Mouse (Mus musculus): ENCODE results near the gene Pou2f1. TPM values are rescaled to one million over a fixed set of nuclear protein-coding genes. Genes with fewer than 3 reads are reported as not detected.

The Pou2f1 gene
- polyA plus RNA-seq, 1 experiment = 39.7 TPM

GRCm38 (mm10) chr1:166031673-166032547, 29.4 kb upstream of the Pou2f1 start:
- no peak overlapping the region for H3K4me3 ChIP-seq (ENCODE audit: control insufficient read depth, insufficient read depth, low read length)
- no peak for DNase-seq
- no peak overlapping the region for H3K27ac ChIP-seq (ENCODE audit: control insufficient read depth, insufficient read depth, low read length)
- no peaks in the 10 kb centered on the region for H3K36me3 ChIP-seq (ENCODE audit: control insufficient read depth, insufficient read depth, low read length)
- no peaks in the 10 kb centered on the region for H3K4me1 ChIP-seq (replicated peaks; ENCODE audit: control insufficient read depth, insufficient read depth, low read length)
- H3K27me3 ChIP-seq (ENCODE audit: control insufficient read depth, insufficient read depth, low read length) = no peaks in the 10 kb centered on the region
- TF ChIP-seq POLR2A (IDR thresholded peaks at IDR 0.05; ENCODE audit: control insufficient read depth, extremely low read depth, insufficient read depth, low read length, poor library complexity) (no peak), CTCF (IDR thresholded peaks at IDR 0.05; ENCODE audit: borderline replicate concordance, control insufficient read depth, extremely low read depth, insufficient read depth, low read length, poor library complexity) (no peak)
- 66% methylated on average over 7 of the region's 7 CpGs for WGBS

- H3K27me3 ChIP-seq (ENCODE audit: control insufficient read depth, insufficient read depth, low read length) = no peaks in the 10 kb centered on the region
- no peak for DNase-seq
- H3K27ac ChIP-seq (ENCODE audit: control insufficient read depth, insufficient read depth, low read length) = no peak overlapping the region
- H3K4me3 ChIP-seq (ENCODE audit: control insufficient read depth, insufficient read depth, low read length) = no peak overlapping the region
- H3K4me1 ChIP-seq (replicated peaks; ENCODE audit: control insufficient read depth, insufficient read depth, low read length) = no peaks in the 10 kb centered on the region
- no peaks in the 10 kb centered on the region for H3K36me3 ChIP-seq (ENCODE audit: control insufficient read depth, insufficient read depth, low read length)
- 88% methylated on average over 4 of the region's 4 CpGs for WGBS
- TF ChIP-seq CTCF (IDR thresholded peaks at IDR 0.05; ENCODE audit: borderline replicate concordance, control insufficient read depth, extremely low read depth, insufficient read depth, low read length, poor library complexity) (no peak), POLR2A (IDR thresholded peaks at IDR 0.05; ENCODE audit: control insufficient read depth, extremely low read depth, insufficient read depth, low read length, poor library complexity) (no peak)
These were observed 21.5 kb upstream of the Pou2f1 start for GRCm38 (mm10) chr1:166023981-166024380.

- H3K27me3 ChIP-seq (ENCODE audit: control insufficient read depth, insufficient read depth, low read length) = no peaks in the 10 kb centered on the region
- TF ChIP-seq CTCF (IDR thresholded peaks at IDR 0.05; ENCODE audit: borderline replicate concordance, control insufficient read depth, extremely low read depth, insufficient read depth, low read length, poor library complexity) (no peak), POLR2A (IDR thresholded peaks at IDR 0.05; ENCODE audit: control insufficient read depth, extremely low read depth, insufficient read depth, low read length, poor library complexity) (no peak)
- H3K27ac ChIP-seq (ENCODE audit: control insufficient read depth, insufficient read depth, low read length) = no peak overlapping the region
- no peak overlapping the region for H3K4me3 ChIP-seq (ENCODE audit: control insufficient read depth, insufficient read depth, low read length)
- 84% methylated on average over 4 of the region's 4 CpGs for WGBS
- peaks cover 10% of the 10 kb centered on the region for H3K4me1 ChIP-seq (replicated peaks; ENCODE audit: control insufficient read depth, insufficient read depth, low read length)
- no peak for DNase-seq
- no peaks in the 10 kb centered on the region for H3K36me3 ChIP-seq (ENCODE audit: control insufficient read depth, insufficient read depth, low read length)
These were observed 14.7 kb upstream of the Pou2f1 start for GRCm38 (mm10) chr1:166017203-166017602.

GRCm38 (mm10) chr1:166016306-166016705, 13.8 kb upstream of the Pou2f1 start:
- DNase-seq = peak; percentile 58
- WGBS = 0% methylated on average over 4 of the region's 4 CpGs
- no peak overlapping the region for H3K4me3 ChIP-seq (ENCODE audit: control insufficient read depth, insufficient read depth, low read length)
- H3K4me1 ChIP-seq (replicated peaks; ENCODE audit: control insufficient read depth, insufficient read depth, low read length) = peaks cover 10% of the 10 kb centered on the region
- TF ChIP-seq CTCF (IDR thresholded peaks at IDR 0.05; ENCODE audit: borderline replicate concordance, control insufficient read depth, extremely low read depth, insufficient read depth, low read length, poor library complexity) (no peak), POLR2A (IDR thresholded peaks at IDR 0.05; ENCODE audit: control insufficient read depth, extremely low read depth, insufficient read depth, low read length, poor library complexity) (no peak)
- peak overlapping the region; percentile 97 for H3K27ac ChIP-seq (ENCODE audit: control insufficient read depth, insufficient read depth, low read length)
- H3K27me3 ChIP-seq (ENCODE audit: control insufficient read depth, insufficient read depth, low read length) = no peaks in the 10 kb centered on the region
- no peaks in the 10 kb centered on the region for H3K36me3 ChIP-seq (ENCODE audit: control insufficient read depth, insufficient read depth, low read length)

GRCm38 (mm10) chr1:166014530-166014929, 12.1 kb upstream of the Pou2f1 start:
- TF ChIP-seq CTCF (IDR thresholded peaks at IDR 0.05; ENCODE audit: borderline replicate concordance, control insufficient read depth, extremely low read depth, insufficient read depth, low read length, poor library complexity) = no peak
- no peak for TF ChIP-seq POLR2A (IDR thresholded peaks at IDR 0.05; ENCODE audit: control insufficient read depth, extremely low read depth, insufficient read depth, low read length, poor library complexity)
- no peaks in the 10 kb centered on the region for H3K36me3 ChIP-seq (ENCODE audit: control insufficient read depth, insufficient read depth, low read length)
- 16% methylated on average over 5 of the region's 5 CpGs for WGBS
- no peak overlapping the region for H3K27ac ChIP-seq (ENCODE audit: control insufficient read depth, insufficient read depth, low read length)
- no peak overlapping the region for H3K4me3 ChIP-seq (ENCODE audit: control insufficient read depth, insufficient read depth, low read length)
- no peaks in the 10 kb centered on the region for H3K27me3 ChIP-seq (ENCODE audit: control insufficient read depth, insufficient read depth, low read length)
- peaks cover 10% of the 10 kb centered on the region for H3K4me1 ChIP-seq (replicated peaks; ENCODE audit: control insufficient read depth, insufficient read depth, low read length)
- DNase-seq = peak; percentile 42

GRCm38 (mm10) chr1:166010106-166010505, 7.6 kb upstream of the Pou2f1 start:
- TF ChIP-seq CTCF (IDR thresholded peaks at IDR 0.05; ENCODE audit: borderline replicate concordance, control insufficient read depth, extremely low read depth, insufficient read depth, low read length, poor library complexity) (no peak), POLR2A (IDR thresholded peaks at IDR 0.05; ENCODE audit: control insufficient read depth, extremely low read depth, insufficient read depth, low read length, poor library complexity) (no peak)
- Histone ChIP-seq H3K27me3 (ENCODE audit: control insufficient read depth, insufficient read depth, low read length) (no peaks in the 10 kb centered on the region), H3K36me3 (ENCODE audit: control insufficient read depth, insufficient read depth, low read length) (no peaks in the 10 kb centered on the region), H3K27ac (ENCODE audit: control insufficient read depth, insufficient read depth, low read length) (no peak overlapping the region), H3K4me3 (ENCODE audit: control insufficient read depth, insufficient read depth, low read length) (no peak overlapping the region), H3K4me1 (replicated peaks; ENCODE audit: control insufficient read depth, insufficient read depth, low read length) (peaks cover 4% of the 10 kb centered on the region)
- no peak for DNase-seq
- 98% methylated on average over 1 of the region's 1 CpGs for WGBS

All from thymus, adult 2 months (tissue).